Mouse (Mus musculus): Measurements from ENCODE around the gene Npepl1. TPM values are rescaled to one million over a fixed set of nuclear protein-coding genes. Genes with fewer than 3 reads are reported as not detected.
A peak's percentile ranks its signal among the peaks of the same experiment; 100 is the strongest.

Gene Npepl1
- 25.9 and 28.0 TPM in 2 replicates for polyA plus RNA-seq (2015; fragmentation: Nextera tagmentation; extraction: Ambion mirVana)

- peak; percentile 92 for ATAC-seq (ENCODE audit: low read depth)
- peak within 1 kb of the TSS; percentile 71 for H3K9ac ChIP-seq (ENCODE audit: low read depth, low read length)
- no peaks in the 10 kb centered on the region for H3K9me3 ChIP-seq (replicated peaks; ENCODE audit: control insufficient read depth, low read length)
- H3K4me3 ChIP-seq (ENCODE audit: low read depth, low read length) = peak within 1 kb of the TSS; percentile 68
- H3K27ac ChIP-seq (ENCODE audit: low read length) = peak within 1 kb of the TSS; percentile 73
- no peaks in the 10 kb centered on the region for H3K27me3 ChIP-seq (ENCODE audit: control insufficient read depth, insufficient read depth, low read depth, low read length)
- WGBS (ENCODE audit: insufficient replicate concordance) = 2% methylated on average over 56 of the region's 90 CpGs
- H3K4me1 ChIP-seq (ENCODE audit: control insufficient read depth, low read depth, low read length) = peaks cover 17% of the 10 kb centered on the region
- H3K36me3 ChIP-seq (ENCODE audit: control insufficient read depth, insufficient read depth) = no peaks in the 10 kb centered on the region
- peak within 1 kb of the TSS; percentile 93 for H3K4me2 ChIP-seq (ENCODE audit: low read depth, low read length)
These were observed at the start of gene Npepl1 for GRCm38 (mm10) chr2:174109991-174110782. TSS of gene Npepl1 (plus strand) at chr2:174110349.

- Histone ChIP-seq H3K4me3 (ENCODE audit: low read depth, low read length) (no peak overlapping the region), H3K4me2 (ENCODE audit: low read depth, low read length) (no peak overlapping the region), H3K9ac (ENCODE audit: low read depth, low read length) (no peak overlapping the region), H3K27me3 (ENCODE audit: control insufficient read depth, insufficient read depth, low read depth, low read length) (no peaks in the 10 kb centered on the region), H3K36me3 (ENCODE audit: control insufficient read depth, insufficient read depth) (no peaks in the 10 kb centered on the region), H3K9me3 (replicated peaks; ENCODE audit: control insufficient read depth, low read length) (no peaks in the 10 kb centered on the region), H3K27ac (ENCODE audit: low read length) (no peak overlapping the region), H3K4me1 (ENCODE audit: control insufficient read depth, low read depth, low read length) (no peaks in the 10 kb centered on the region)
- ATAC-seq (ENCODE audit: low read depth) = no peak
- 29% methylated on average over 2 of the region's 2 CpGs for WGBS (ENCODE audit: insufficient replicate concordance)
These were observed 48.9 kb upstream of the Npepl1 start for GRCm38 (mm10) chr2:174061219-174061618.

- no peak overlapping the region for H3K27ac ChIP-seq (ENCODE audit: low read length)
- no peak overlapping the region for H3K9ac ChIP-seq (ENCODE audit: low read depth, low read length)
- no peak overlapping the region for H3K4me3 ChIP-seq (ENCODE audit: low read depth, low read length)
- no peak overlapping the region for H3K4me2 ChIP-seq (ENCODE audit: low read depth, low read length)
- no peaks in the 10 kb centered on the region for H3K9me3 ChIP-seq (replicated peaks; ENCODE audit: control insufficient read depth, low read length)
- no peaks in the 10 kb centered on the region for H3K4me1 ChIP-seq (ENCODE audit: control insufficient read depth, low read depth, low read length)
- 30% methylated on average over 6 of the region's 6 CpGs for WGBS (ENCODE audit: insufficient replicate concordance)
- no peaks in the 10 kb centered on the region for H3K27me3 ChIP-seq (ENCODE audit: control insufficient read depth, insufficient read depth, low read depth, low read length)
- ATAC-seq (ENCODE audit: low read depth) = no peak
- no peaks in the 10 kb centered on the region for H3K36me3 ChIP-seq (ENCODE audit: control insufficient read depth, insufficient read depth)
These were observed 47.1 kb upstream of the Npepl1 start for GRCm38 (mm10) chr2:174063074-174063473.

GRCm38 (mm10) chr2:174063527-174064211, 46.5 kb upstream of the Npepl1 start:
- WGBS (ENCODE audit: insufficient replicate concordance) = 66% methylated on average over 9 of the region's 9 CpGs
- Histone ChIP-seq H3K27me3 (ENCODE audit: control insufficient read depth, insufficient read depth, low read depth, low read length) (no peaks in the 10 kb centered on the region), H3K9me3 (replicated peaks; ENCODE audit: control insufficient read depth, low read length) (no peaks in the 10 kb centered on the region), H3K27ac (ENCODE audit: low read length) (no peak overlapping the region), H3K4me2 (ENCODE audit: low read depth, low read length) (no peak overlapping the region), H3K9ac (ENCODE audit: low read depth, low read length) (no peak overlapping the region), H3K36me3 (ENCODE audit: control insufficient read depth, insufficient read depth) (no peaks in the 10 kb centered on the region), H3K4me3 (ENCODE audit: low read depth, low read length) (no peak overlapping the region), H3K4me1 (ENCODE audit: control insufficient read depth, low read depth, low read length) (no peaks in the 10 kb centered on the region)
- no peak for ATAC-seq (ENCODE audit: low read depth)

GRCm38 (mm10) chr2:174067793-174068419, 42.2 kb upstream of the Npepl1 start:
- no peak overlapping the region for H3K4me3 ChIP-seq (ENCODE audit: low read depth, low read length)
- H3K4me2 ChIP-seq (ENCODE audit: low read depth, low read length) = no peak overlapping the region
- H3K9ac ChIP-seq (ENCODE audit: low read depth, low read length) = no peak overlapping the region
- 53% methylated on average over 6 of the region's 6 CpGs for WGBS (ENCODE audit: insufficient replicate concordance)
- H3K27me3 ChIP-seq (ENCODE audit: control insufficient read depth, insufficient read depth, low read depth, low read length) = no peaks in the 10 kb centered on the region
- H3K36me3 ChIP-seq (ENCODE audit: control insufficient read depth, insufficient read depth) = no peaks in the 10 kb centered on the region
- H3K9me3 ChIP-seq (replicated peaks; ENCODE audit: control insufficient read depth, low read length) = no peaks in the 10 kb centered on the region
- H3K4me1 ChIP-seq (ENCODE audit: control insufficient read depth, low read depth, low read length) = no peaks in the 10 kb centered on the region; the same call in 1 of the 2 replicates
- no peak overlapping the region for H3K27ac ChIP-seq (ENCODE audit: low read length)
- no peak for ATAC-seq (ENCODE audit: low read depth)

- H3K4me2 ChIP-seq (ENCODE audit: low read depth, low read length) = no peak overlapping the region
- H3K4me1 ChIP-seq (ENCODE audit: control insufficient read depth, low read depth, low read length) = no peaks in the 10 kb centered on the region; the same call in 1 of the 2 replicates
- no peak overlapping the region for H3K9ac ChIP-seq (ENCODE audit: low read depth, low read length)
- no peak overlapping the region for H3K27ac ChIP-seq (ENCODE audit: low read length)
- no peak for ATAC-seq (ENCODE audit: low read depth)
- 41% methylated on average over 3 of the region's 3 CpGs for WGBS (ENCODE audit: insufficient replicate concordance)
- H3K27me3 ChIP-seq (ENCODE audit: control insufficient read depth, insufficient read depth, low read depth, low read length) = no peaks in the 10 kb centered on the region
- no peak overlapping the region for H3K4me3 ChIP-seq (ENCODE audit: low read depth, low read length)
- H3K9me3 ChIP-seq (replicated peaks; ENCODE audit: control insufficient read depth, low read length) = no peaks in the 10 kb centered on the region
- no peaks in the 10 kb centered on the region for H3K36me3 ChIP-seq (ENCODE audit: control insufficient read depth, insufficient read depth)
These were observed 40.6 kb upstream of the Npepl1 start for GRCm38 (mm10) chr2:174069532-174070049.

- H3K4me1 ChIP-seq (ENCODE audit: control insufficient read depth, low read depth, low read length) = peaks cover 9% of the 10 kb centered on the region
- no peak overlapping the region for H3K4me3 ChIP-seq (ENCODE audit: low read depth, low read length)
- WGBS (ENCODE audit: insufficient replicate concordance) = 67% methylated on average over 5 of the region's 5 CpGs
- H3K9ac ChIP-seq (ENCODE audit: low read depth, low read length) = no peak overlapping the region
- no peak overlapping the region for H3K27ac ChIP-seq (ENCODE audit: low read length)
- H3K36me3 ChIP-seq (ENCODE audit: control insufficient read depth, insufficient read depth) = no peaks in the 10 kb centered on the region
- no peaks in the 10 kb centered on the region for H3K27me3 ChIP-seq (ENCODE audit: control insufficient read depth, insufficient read depth, low read depth, low read length)
- no peaks in the 10 kb centered on the region for H3K9me3 ChIP-seq (replicated peaks; ENCODE audit: control insufficient read depth, low read length)
- no peak for ATAC-seq (ENCODE audit: low read depth)
- H3K4me2 ChIP-seq (ENCODE audit: low read depth, low read length) = no peak overlapping the region
These were observed 38.7 kb upstream of the Npepl1 start for GRCm38 (mm10) chr2:174071406-174071805.

- Histone ChIP-seq H3K4me3 (ENCODE audit: low read depth, low read length) (no peak overlapping the region), H3K27me3 (ENCODE audit: control insufficient read depth, insufficient read depth, low read depth, low read length) (no peaks in the 10 kb centered on the region)
These were observed 36.9 kb upstream of the Npepl1 start for GRCm38 (mm10) chr2:174073156-174073790.

More at GRCm38 (mm10) chr2:174073156-174073790, 36.9 kb upstream of the Npepl1 start:
- Histone ChIP-seq H3K9me3 (replicated peaks; ENCODE audit: control insufficient read depth, low read length) (no peaks in the 10 kb centered on the region), H3K36me3 (ENCODE audit: control insufficient read depth, insufficient read depth) (no peaks in the 10 kb centered on the region), H3K4me2 (ENCODE audit: low read depth, low read length) (no peak overlapping the region), H3K27ac (ENCODE audit: low read length) (no peak overlapping the region), H3K4me1 (ENCODE audit: control insufficient read depth, low read depth, low read length) (peaks cover 18% of the 10 kb centered on the region), H3K9ac (ENCODE audit: low read depth, low read length) (no peak overlapping the region)
- WGBS (ENCODE audit: insufficient replicate concordance) = 61% methylated on average over 5 of the region's 5 CpGs
- no peak for ATAC-seq (ENCODE audit: low read depth)

Measured in liver, embryonic 16.5 days (tissue).